Mouse (Mus musculus): Measurements from ENCODE around the gene Cfap69. TPM values are rescaled to one million over a fixed set of nuclear protein-coding genes. Genes with fewer than 3 reads are reported as not detected.
A peak's percentile ranks its signal among the peaks of the same experiment; 100 is the strongest.

Cfap69 gene
- polyA plus RNA-seq, 1 experiment: 5.1 TPM

DNA sequence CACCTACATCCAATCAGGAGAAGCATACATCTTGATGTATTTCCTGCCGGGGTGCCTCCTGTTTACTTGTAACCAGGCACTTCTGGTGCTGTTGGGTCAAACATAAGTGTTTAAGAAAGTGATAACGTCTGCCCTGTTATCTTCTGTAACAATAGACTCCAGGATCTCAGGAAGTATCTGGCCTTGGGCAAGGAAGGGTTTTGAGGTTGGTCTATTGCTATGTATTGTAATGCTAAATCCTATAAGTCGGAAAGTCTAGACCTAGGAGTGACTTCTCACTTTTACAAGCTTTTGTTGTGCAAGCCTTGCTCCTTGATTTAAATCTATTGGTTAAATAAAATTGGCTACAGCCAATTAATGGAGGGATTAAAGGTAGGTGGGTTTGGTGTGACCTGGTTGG lies 34.8 kb upstream of the Cfap69 start:
- no peaks in the 10 kb centered on the region for H3K36me3 ChIP-seq (ENCODE audit: control insufficient read depth, insufficient read depth, low read length, poor library complexity, severe bottlenecking)
- TF ChIP-seq EP300 (IDR thresholded peaks at IDR 0.05; ENCODE audit: insufficient read depth, low read depth, low read length): no peak
- TF ChIP-seq CTCF (IDR thresholded peaks at IDR 0.05; ENCODE audit: low read depth, low read length): no peak
- no peak for TF ChIP-seq POLR2A (IDR thresholded peaks at IDR 0.05; ENCODE audit: insufficient read depth, low read length)

DNA sequence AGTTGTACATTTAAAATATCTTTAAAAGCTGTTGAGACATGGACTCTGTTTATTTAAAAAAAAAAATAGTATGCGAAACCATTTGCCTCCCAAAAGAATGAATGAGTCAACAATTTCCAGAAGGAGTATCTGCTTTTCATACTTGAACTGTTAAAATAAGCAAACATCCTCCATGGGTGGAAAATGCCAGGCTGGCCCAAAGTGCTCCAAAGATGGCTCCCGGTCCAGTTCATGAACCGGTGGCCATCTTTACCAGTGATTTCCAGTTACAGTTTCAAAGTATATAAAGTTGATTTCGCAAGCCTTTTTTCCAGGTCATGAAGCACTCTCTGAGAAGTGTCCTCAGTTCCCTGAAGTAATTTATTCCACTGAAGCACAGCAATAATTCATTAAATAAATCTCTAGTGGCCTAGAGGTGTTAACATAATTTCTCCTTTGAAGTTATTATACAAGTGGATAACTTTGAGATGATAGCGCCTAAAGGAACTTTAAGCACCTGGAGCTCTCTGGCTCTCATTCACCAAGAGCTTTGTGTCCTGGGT lies 31.4 kb upstream of the Cfap69 start:
- H3K4me1 ChIP-seq (ENCODE audit: control insufficient read depth, insufficient read depth, low read length): peaks cover 7% of the 10 kb centered on the region
- H3K27me3 ChIP-seq (ENCODE audit: control insufficient read depth, insufficient read depth, low read length, poor library complexity, severe bottlenecking): no peaks in the 10 kb centered on the region
- no peak overlapping the region for H3K4me3 ChIP-seq (ENCODE audit: low read depth, low read length)
- no peak overlapping the region; the same call in 1 of the 2 replicates for H3K27ac ChIP-seq (ENCODE audit: insufficient read depth, low read length)
- H3K9ac ChIP-seq (ENCODE audit: low read depth, poor library complexity, severe bottlenecking): no peak overlapping the region
- peaks cover 4% of the 10 kb centered on the region; the same call in 1 of the 2 replicates for H3K9me3 ChIP-seq (replicated peaks; ENCODE audit: control insufficient read depth, insufficient read depth, low read length, poor library complexity, severe bottlenecking)
- TF ChIP-seq CTCF (IDR thresholded peaks at IDR 0.05; ENCODE audit: low read depth, low read length) (no peak), EP300 (IDR thresholded peaks at IDR 0.05; ENCODE audit: insufficient read depth, low read depth, low read length) (no peak), POLR2A (IDR thresholded peaks at IDR 0.05; ENCODE audit: insufficient read depth, low read length) (no peak)
- no peaks in the 10 kb centered on the region for H3K36me3 ChIP-seq (ENCODE audit: control insufficient read depth, insufficient read depth, low read length, poor library complexity, severe bottlenecking)

More for the DNA sequence above, 34.8 kb upstream of the Cfap69 start:
- Histone ChIP-seq H3K4me3 (ENCODE audit: low read depth, low read length) (no peak overlapping the region), H3K27ac (ENCODE audit: insufficient read depth, low read length) (peak overlapping the region; percentile 87), H3K9ac (ENCODE audit: low read depth, poor library complexity, severe bottlenecking) (no peak overlapping the region), H3K9me3 (replicated peaks; ENCODE audit: control insufficient read depth, insufficient read depth, low read length, poor library complexity, severe bottlenecking) (peaks cover 4% of the 10 kb centered on the region; the same call in 1 of the 2 replicates), H3K27me3 (ENCODE audit: control insufficient read depth, insufficient read depth, low read length, poor library complexity, severe bottlenecking) (no peaks in the 10 kb centered on the region), H3K4me1 (ENCODE audit: control insufficient read depth, insufficient read depth, low read length) (peaks cover 16% of the 10 kb centered on the region)

DNA sequence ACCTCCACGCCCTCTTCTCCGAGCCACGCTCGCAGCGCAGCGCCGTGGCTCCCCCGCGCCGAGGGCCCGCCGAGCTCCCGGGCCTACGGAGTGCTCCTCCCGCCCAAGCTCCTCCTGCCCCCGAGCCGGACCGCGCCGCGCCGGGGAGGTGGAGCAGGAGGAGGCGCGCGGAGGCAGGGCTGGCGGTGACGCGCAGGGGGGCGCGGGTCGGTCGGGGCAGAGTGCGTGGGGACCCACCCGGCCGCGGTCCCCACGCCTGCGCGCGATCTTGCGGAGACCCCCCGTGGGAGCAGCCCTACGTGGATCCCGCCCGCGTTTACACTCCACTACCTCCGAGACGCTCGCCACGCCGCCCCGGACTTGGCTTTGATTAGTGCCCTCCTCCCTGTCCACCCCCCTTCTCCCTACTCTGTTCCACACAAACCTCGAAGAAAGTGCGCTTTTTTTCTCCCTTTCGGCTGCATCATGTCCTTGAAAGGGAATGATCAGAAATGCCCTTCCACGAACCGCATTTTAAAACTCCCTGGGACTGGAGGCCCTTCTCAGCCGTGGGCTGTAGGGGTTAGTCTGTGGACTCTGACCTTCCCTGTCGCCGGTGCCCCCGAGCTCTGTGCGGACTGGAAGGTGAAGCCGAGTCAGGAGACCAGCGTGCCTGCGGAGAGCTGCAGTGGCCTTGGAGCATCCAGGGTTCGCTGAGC lies 30.1 kb upstream of the Cfap69 start, which contains the start of gene Steap2:
Gene Steap2 (minus strand): TSS at position 623 of the 698 bp plus-strand sequence.
- Histone ChIP-seq H3K4me1 (ENCODE audit: control insufficient read depth, insufficient read depth, low read length) (peaks cover 5% of the 10 kb centered on the region), H3K36me3 (ENCODE audit: control insufficient read depth, insufficient read depth, low read length, poor library complexity, severe bottlenecking) (no peaks in the 10 kb centered on the region), H3K27me3 (ENCODE audit: control insufficient read depth, insufficient read depth, low read length, poor library complexity, severe bottlenecking) (no peaks in the 10 kb centered on the region), H3K27ac (ENCODE audit: insufficient read depth, low read length) (peak within 1 kb of the TSS; percentile 58), H3K9me3 (replicated peaks; ENCODE audit: control insufficient read depth, insufficient read depth, low read length, poor library complexity, severe bottlenecking) (peaks cover 4% of the 10 kb centered on the region; the same call in 1 of the 2 replicates), H3K4me3 (ENCODE audit: low read depth, low read length) (peak within 1 kb of the TSS; percentile 80), H3K9ac (ENCODE audit: low read depth, poor library complexity, severe bottlenecking) (peak within 1 kb of the TSS; percentile 94)
- TF ChIP-seq CTCF (IDR thresholded peaks at IDR 0.05; ENCODE audit: low read depth, low read length) (no peak), EP300 (IDR thresholded peaks at IDR 0.05; ENCODE audit: insufficient read depth, low read depth, low read length) (0 out of 2 replicates have a peak, but pooled peaks have one; percentile 9)

DNA sequence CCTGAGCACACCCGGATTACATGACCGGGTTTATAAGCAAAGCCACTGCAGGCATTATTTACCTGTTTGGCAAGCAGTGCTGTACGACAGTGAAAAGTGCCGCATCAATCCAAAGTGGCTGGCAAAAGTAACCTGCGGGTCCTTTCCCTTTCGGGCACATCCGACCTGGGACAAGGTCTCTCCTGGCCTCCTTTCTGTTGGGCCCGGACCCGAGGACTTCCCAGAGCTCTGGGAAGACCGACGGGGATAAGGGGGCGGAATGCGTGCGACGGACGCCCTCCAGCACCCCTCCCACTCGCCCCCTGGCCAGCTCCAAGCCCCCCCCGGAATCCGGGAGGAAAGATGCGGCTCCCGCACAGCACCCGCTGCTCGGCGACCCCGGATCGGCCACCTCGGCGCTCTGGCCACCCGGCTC lies 29.5 kb upstream of the Cfap69 start:
- H3K9me3 ChIP-seq (replicated peaks; ENCODE audit: control insufficient read depth, insufficient read depth, low read length, poor library complexity, severe bottlenecking): peaks cover 4% of the 10 kb centered on the region; the same call in 1 of the 2 replicates
- H3K27me3 ChIP-seq (ENCODE audit: control insufficient read depth, insufficient read depth, low read length, poor library complexity, severe bottlenecking): no peaks in the 10 kb centered on the region
- no peak for TF ChIP-seq CTCF (IDR thresholded peaks at IDR 0.05; ENCODE audit: low read depth, low read length)
- TF ChIP-seq POLR2A (IDR thresholded peaks at IDR 0.05; ENCODE audit: insufficient read depth, low read length): no peak
- no peak for TF ChIP-seq EP300 (IDR thresholded peaks at IDR 0.05; ENCODE audit: insufficient read depth, low read depth, low read length)
- H3K4me3 ChIP-seq (ENCODE audit: low read depth, low read length): peak overlapping the region; percentile 80
- H3K36me3 ChIP-seq (ENCODE audit: control insufficient read depth, insufficient read depth, low read length, poor library complexity, severe bottlenecking): no peaks in the 10 kb centered on the region
- peaks cover 4% of the 10 kb centered on the region for H3K4me1 ChIP-seq (ENCODE audit: control insufficient read depth, insufficient read depth, low read length)
- no peak overlapping the region for H3K27ac ChIP-seq (ENCODE audit: insufficient read depth, low read length)
- H3K9ac ChIP-seq (ENCODE audit: low read depth, poor library complexity, severe bottlenecking): peak overlapping the region; percentile 94

DNA sequence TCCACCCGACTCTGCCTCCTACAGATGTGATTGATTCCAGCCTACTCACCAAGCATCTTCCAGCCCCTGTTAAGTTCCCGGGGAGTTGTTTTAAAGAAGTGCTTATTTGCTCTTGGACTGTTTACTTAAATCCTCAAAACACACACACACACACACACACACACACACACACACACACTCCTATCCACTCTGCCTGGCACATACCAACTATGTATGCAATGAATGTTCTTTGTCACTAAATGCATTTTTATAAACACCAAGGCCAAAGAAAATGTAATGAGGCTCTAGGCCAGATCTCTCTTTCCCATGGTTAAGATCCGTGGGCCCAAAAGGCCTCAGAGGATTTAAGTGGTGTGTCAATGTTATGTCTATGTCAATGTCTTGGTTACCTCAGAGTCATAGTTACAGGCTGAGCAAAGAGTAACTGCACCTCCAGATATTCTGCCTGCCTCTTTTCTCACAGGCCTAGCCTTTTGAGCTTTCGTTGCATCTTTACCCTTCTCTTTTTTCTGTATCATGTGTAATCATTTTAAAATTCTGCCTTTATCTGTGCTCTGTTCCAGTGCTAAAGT lies 28.2 kb upstream of the Cfap69 start:
- Histone ChIP-seq H3K4me1 (ENCODE audit: control insufficient read depth, insufficient read depth, low read length) (peaks cover 3% of the 10 kb centered on the region), H3K4me3 (ENCODE audit: low read depth, low read length) (no peak overlapping the region), H3K9me3 (replicated peaks; ENCODE audit: control insufficient read depth, insufficient read depth, low read length, poor library complexity, severe bottlenecking) (peaks cover 4% of the 10 kb centered on the region; the same call in 1 of the 2 replicates), H3K36me3 (ENCODE audit: control insufficient read depth, insufficient read depth, low read length, poor library complexity, severe bottlenecking) (no peaks in the 10 kb centered on the region), H3K9ac (ENCODE audit: low read depth, poor library complexity, severe bottlenecking) (no peak overlapping the region; the same call in 1 of the 2 replicates), H3K27me3 (ENCODE audit: control insufficient read depth, insufficient read depth, low read length, poor library complexity, severe bottlenecking) (no peaks in the 10 kb centered on the region), H3K27ac (ENCODE audit: insufficient read depth, low read length) (no peak overlapping the region)
- TF ChIP-seq EP300 (IDR thresholded peaks at IDR 0.05; ENCODE audit: insufficient read depth, low read depth, low read length) (no peak), POLR2A (IDR thresholded peaks at IDR 0.05; ENCODE audit: insufficient read depth, low read length) (no peak), CTCF (IDR thresholded peaks at IDR 0.05; ENCODE audit: low read depth, low read length) (no peak)
